Mouse (Mus musculus): ENCODE results near the gene Tsc22d1.

- no peak for TF ChIP-seq CTCF (IDR thresholded peaks at IDR 0.05)
- no peak for TF ChIP-seq POLR2A (IDR thresholded peaks at IDR 0.05; ENCODE audit: insufficient read depth, low read depth, low read length)
These were observed 68.9 kb downstream of the Tsc22d1 start for GRCm38 (mm10) chr14:76483701-76484100.
